Mouse (Mus musculus) kidney, adult 9 months (tissue): Measurements from ENCODE around the gene Stambp.

ENCODE experiments used
- DNase-seq: peaks from one replicate; pipeline ENCODE4 v3.0.0; 2022

The Stambp gene

DNA sequence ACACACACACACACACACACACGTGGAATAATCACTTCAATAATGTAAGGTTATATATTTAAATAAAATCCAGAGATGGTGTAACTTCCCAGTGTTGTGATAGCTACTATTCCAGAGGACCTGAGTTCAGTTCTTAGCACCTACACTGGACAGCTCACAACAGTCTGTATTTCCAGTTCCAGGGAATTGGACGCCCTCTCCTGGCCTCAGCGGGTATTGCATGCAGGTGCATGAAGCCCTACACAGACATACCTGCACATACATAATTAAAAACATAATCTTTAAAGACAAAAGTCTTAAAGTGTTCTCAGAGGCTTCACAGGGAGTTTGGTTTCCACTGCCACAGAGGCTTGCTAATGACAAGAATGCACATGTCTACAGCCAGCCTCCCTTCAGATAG is 72.1 kb downstream of the Stambp start:
- no peak for DNase-seq

DNA sequence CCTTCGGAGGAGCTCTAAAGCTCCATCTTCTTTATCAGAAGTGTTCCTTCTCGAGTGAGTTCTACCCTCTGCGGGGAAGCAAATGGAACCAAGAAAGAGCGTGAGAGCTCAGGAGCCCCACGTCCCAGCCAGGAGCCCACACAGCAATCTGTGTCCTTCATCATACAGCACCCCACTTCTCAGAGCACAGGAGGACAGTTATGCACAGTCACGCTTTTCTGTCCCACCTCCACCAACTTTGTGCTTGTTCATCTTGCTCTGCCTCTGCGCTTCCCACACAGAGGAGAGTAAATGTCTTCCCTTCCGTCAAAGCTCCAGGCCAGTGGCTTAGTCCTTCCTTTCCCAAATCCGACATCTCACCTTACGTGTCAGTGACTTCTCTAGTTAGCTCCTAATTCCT is 73.5 kb downstream of the Stambp start:
- no peak for DNase-seq

DNA sequence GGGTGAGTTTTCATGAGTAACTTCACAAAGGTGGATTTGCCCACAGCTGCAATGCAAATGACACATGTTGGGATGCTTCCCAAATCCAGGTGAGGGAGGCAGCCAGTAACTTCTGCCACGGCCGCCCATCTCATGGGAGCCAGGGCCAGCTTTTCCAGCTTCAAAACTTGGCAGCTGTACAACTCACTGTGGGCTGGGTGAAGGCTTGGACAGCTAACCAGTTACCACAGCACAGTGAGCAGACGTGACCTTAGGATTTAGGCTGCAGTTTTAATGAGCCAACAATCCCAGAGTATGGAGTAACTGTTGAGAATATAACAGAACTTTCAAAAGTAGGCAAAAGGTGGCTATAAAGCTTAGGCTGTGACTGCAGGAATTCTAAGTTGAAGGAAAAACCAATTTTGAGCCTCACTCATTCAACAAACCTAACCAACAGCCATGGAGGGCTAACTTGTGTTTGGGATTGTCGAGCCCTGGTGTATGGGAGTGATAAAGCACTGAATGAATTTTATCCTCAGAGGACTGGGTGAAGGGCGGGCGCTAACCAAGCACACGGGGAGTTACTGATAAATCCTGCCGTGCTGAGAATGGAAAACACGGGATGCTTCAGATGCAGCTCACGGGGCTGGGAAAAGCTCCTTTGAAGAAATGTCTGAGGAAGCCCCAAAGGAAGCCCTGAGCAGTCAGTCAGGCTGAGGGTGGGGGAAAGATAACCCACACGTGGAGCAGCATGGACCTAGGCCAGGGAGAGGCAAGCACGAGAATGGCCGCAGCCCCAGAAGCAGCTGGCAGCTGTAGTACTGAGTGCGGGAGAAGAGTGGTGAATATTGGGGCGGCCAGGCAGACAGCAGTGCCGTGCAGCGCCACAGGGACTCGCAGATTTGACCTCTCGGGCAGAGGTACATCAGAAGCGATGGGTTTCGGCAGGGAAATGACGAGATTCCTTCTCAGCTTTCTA is 75.5 kb downstream of the Stambp start:
- DNase-seq: peak; percentile 62

DNA sequence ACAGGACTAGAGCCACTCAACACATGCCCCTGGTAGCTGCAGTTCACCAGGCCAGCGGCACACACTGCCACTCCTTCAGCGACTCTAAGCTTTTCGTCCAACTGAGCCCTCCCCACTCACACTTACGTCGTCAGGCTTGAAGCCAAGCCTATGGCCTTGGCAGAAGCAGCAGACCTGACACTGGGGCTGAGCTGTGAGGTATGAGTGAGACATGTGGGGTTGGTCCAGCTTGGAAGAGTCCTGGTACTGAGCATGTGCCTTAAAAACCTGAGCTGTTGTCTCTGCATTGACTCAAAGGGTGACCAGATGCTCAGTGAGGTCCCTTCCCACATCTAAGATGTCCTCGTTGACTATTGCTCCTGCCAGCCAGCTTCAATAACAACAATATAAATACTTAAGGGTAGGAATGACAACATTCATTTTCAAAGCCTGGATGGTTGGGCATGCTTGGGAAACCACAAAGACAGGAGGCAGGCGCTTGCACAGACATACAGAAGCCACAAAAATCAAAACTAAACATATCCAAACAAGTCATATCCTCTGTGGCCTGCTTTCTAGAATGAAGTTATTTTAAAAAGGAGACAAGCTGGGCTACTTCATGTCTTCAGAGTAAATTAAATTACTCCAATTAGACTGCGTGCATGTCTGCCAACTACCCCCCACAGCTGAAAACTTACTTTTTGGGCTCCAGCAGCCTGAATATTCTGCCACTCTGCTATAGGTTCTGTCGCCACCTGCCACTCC is 76.3 kb downstream of the Stambp start:
- DNase-seq: no peak
